Mouse (Mus musculus): ENCODE data around the gene Pprc1.

The Pprc1 gene

DNA sequence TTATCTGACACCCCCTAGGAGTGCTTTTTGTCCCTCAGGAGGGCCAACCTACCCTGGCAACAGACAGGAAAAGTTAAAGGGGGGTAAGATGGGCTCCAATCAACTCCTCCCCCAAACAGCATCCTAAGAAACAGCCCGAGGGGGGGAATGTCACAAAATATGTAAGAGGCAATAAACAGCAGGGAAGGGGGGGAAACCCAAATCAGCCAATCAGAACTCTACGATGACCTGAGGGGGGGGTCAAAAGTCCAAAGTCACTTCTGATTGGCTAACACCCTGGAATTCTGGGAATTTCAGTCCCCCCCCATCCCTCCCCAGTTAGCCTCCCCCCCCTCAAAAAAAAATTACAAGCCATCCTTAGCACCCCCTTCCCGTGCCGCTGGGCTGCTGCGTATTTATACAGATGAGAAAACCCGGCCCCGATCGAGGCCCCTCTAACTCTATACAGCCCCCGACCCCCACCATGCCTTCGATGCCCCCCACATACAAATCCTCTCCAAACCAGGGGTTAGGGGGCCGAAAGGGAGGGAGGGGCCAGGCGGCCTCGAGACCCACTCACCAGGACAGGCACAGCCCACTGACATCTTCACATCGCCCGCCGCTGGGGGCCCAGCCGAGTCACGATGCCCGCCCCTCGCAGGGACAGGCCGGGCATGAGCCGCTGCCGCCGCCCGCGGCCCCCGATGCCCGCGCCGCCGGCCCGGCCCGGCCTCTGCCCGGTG is at the start of gene Pprc1:
Pprc1 (plus strand) TSS at position 616 of the 722 bp plus-strand sequence.
- DNase-seq: peak; percentile 79

DNA sequence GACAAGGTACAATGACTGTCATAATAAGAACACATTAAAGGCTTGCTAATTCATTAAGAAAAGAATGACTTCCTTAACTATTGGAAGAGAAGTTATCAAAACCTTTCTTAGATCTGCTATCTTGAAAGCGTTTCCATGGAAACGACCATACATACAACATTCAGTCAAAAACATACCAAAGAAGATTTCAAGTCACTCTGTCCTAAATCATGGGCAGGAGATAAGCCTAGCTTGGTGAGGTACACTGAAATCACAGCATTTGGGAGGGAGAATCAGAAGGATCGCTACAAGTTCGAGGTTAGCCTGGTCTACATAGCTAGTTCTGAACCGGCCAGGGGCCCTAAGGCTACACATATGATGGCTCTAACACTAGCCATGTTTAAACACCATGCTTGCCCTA is 47.3 kb upstream of the Pprc1 start:
- DNase-seq: peak; percentile 18

DNA sequence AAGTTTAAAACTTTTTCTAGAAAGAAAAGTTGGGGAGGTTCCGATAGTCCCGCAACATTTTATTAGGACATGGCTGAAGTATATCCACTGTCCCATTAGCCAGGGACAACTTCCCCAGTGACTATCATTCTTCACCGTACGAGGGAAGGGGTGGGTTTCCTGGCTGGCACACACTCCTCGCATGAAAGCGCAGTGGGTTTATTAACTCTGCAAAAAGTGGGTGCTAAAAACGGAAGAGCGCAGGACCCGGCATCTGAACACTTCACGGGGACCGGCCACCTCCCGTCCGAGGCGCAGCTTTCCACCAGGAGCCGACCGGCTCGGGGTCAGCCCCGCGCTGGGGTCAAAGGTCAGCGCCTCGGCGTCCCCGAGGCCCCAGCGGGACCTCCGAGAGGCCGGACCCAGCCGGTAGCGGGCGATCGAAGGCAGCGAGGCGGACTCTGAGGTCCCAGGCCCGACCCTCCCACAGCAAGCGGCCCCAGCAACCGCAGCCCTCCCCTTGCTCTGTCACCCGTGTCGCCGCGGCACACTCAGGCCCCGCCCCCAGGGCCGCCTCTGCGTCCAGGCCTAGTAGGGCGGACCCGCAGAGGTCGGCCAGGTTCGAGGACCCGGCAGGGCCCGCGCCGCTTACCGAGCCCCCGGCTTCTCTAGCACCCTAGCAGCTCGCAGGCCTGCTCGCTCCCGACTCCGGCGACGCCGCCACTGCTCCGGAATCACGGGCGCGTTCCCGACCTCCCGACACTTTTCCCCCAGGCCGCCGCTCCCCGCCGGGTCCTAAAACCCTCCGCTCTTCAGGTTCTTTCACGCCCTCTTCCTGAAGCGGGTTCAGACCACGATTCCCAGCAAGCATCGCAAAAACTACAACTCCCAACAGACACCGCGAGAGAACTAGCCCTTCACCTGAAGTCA is 46.6 kb upstream of the Pprc1 start, which contains the start of gene Armh3:
Armh3 (minus strand) TSS at position 704 of the 909 bp plus-strand sequence.
- DNase-seq: peak; percentile 95

DNA sequence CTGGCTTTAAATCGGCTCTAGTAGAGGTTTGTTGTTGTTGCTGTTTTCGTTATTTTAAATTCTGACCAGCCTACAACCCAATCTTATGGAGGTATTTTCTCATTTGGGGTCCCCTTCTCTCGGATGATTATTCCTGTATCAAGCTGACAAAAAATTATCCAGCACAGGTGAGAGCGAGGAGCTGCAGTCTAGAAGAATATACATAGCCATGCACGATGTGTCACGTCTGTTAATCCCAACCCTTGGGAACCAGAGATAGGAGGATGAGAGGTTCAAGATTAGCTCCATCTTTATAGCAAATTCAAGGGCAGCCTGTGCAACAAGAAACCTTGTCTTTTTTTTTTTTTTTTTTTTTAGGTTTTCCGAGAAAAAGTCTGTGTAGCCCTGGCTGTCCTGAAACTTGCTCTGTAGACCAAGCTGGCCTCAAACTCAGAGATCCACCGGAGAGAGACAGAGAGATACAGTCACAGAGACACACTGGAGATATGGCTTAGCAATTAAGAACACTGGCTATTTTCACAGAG is 45.9 kb upstream of the Pprc1 start:
- DNase-seq: no peak

DNA sequence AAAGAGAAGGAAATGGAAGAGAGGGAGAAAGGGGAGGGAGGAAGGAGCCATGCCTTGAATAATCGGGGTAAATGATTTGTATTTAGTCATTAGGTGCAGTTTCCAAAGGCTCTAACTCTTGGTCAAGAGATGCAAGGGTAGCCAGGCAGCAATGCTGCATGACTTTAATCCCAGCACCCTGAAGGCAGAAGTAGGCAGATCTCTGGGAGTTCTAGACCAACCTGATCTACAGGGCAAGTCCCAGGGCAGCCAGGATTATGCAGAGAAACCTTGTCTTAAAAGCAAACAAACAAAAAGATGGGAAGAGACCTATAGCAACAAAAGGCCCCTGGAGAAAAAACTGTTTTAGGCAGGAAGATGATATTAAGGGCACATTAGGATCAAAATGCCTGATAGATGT is 45.3 kb upstream of the Pprc1 start:
- DNase-seq: no peak

DNA sequence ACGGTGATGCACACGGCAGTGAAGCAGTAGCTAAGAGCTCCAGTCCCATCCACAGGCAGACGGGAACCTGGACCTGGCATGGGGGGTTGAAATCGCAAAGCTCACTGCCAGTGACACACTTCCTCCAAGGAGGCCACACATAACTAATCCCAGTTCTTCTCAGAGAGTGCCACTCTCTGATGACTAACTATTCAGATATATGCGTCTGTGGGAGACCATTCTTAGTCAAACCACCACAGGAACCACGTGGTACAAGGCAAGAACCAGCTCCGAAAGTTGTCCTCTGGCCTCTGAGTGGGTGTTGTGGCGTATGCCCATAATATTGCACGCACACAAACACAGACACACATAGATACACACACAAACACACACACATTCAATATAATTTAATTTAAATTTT is 42.4 kb upstream of the Pprc1 start:
- no peak for DNase-seq

DNA sequence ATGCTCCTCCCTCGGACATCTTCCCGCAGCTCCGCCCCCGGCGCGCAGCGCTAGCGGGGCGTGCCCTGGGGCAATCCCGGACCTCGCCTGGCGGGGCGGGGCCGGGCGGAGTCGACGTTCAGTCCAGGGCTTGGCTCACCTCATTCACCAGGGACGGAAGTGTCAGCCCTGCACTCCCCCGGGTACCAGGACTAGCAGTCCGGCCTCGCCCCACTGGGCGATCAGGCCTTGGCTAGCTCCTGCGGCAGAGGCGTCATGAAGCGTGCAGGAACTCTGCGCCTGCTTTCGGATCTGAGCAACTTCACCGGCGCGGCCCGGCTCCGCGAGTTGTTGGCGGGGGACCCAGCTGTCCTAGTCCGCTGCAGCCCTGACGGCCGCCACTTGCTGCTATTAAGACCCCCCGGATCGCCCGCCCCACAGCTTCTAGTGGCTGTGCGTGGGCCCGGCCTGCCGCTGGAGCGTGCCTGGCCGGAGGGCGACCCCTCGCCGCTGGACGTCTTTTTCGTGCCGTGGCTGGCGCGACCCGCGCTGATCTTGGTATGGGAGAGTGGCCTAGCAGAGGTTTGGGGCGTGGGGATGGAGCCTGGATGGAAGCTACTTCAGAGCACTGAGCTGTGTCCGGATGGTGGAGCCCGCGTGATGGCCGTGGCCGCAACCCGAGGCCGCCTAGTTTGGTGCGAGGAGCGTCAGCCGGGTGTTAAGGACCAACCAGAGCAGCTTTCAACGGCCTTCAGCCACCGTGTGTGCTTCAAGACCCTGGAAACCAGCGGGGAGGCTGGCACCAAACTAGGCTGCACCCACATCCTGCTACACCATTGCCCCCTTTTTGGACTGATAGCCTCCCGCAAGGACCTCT is 41.1 kb upstream of the Pprc1 start, which contains the start of gene Hps6:
Hps6 (plus strand) TSS at position 138 of the 856 bp plus-strand sequence.
- peak; percentile 86 for DNase-seq

DNA sequence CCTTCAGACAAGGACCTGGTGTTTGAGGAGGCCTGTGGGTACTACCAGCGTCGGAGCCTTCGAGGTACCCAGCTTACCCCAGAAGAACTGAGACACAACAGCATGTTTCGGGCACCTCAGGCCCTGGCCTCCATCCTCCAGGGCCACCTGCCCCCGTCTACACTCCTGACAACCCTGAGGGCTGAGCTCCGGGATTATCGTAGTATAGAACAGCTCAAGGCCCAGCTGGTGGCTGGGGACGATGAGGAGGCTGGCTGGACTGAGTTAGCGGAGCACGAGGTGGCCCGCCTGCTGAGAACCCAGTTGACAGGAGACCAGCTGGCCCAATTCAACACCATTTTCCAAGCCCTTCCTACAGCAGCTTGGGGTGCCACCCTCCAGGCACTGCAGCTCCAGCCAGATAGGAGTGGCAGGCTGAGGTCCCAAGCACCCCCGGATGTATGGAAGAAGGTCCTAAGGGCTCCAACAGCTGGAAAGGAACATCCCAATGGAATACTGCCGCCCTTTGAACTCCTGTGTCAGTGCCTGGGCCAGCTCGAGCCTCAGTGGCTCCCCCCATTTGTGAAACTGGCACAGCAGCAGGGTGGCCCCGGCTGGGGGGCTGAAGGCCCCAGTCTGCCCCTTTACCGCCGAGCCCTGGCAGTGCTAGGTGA is 39.7 kb upstream of the Pprc1 start:
- no peak for DNase-seq

DNA sequence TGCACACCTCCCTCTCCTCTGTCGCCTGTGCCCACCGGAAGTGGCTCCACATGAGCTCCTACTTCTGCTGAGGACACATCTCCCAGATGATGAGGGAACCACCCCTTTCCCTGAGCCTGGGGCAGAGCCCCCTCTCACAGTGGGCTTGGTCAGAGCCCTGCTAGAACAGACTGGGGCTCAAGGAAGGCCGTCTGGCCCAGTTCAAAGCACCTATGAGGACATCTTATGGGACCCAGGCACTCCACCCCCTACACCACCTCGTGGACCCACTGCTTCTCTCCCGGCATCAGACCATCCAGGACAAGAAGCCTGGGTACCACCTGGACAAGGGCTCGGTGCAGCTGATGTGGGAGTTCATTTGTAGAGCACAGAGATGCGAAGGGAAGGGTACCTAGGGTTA is 39.0 kb upstream of the Pprc1 start:
- no peak for DNase-seq

DNA sequence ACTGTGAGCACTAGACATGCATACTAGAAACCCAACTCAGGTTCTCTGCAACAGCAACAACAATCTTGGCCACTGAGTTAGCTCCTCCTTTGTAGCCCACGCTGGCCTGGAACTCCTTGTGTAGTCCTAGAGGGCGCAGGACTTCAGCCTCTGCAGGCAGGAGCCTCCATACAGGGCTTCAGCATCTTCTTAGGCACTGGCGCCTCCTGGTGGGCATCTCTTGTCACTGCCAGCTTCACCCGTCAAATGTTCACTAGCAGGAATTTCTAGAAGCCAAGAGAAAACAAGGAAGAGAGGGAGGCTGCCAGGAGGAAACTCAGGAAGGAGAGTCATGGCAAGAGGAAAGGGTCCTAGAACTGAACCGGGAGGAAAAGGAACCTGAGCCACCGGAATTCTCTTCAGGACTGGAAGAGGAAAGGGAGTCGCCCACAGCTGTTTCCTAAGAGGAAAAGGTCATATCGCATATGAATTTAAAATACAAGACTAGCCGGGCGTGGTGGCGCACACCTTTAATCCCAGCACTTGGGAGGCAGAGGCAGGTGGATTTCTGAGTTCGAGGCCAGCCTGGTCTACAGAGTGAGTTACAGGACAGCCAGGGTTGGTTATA is 30.0 kb upstream of the Pprc1 start:
- peak; percentile 91 for DNase-seq

DNA sequence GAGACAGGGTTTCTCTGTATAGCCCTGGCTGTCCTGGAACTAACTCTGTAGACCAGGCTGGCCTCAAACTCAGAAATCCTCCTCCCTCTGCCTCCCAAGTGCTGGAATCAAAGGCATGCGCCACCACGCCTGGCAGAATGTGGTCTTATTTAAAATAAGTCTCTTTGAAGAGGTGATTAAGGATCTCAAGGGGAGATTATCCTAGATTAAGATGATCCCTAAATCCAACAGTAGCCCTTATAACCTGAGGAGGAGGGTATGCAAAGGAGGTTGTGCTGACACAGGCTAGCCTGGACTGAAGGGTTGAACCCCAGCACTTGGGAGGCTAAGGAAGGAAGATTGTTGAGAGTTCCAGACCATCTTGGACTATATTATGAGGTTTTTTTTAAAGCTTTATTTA is 28.7 kb upstream of the Pprc1 start:
- DNase-seq: no peak

DNA sequence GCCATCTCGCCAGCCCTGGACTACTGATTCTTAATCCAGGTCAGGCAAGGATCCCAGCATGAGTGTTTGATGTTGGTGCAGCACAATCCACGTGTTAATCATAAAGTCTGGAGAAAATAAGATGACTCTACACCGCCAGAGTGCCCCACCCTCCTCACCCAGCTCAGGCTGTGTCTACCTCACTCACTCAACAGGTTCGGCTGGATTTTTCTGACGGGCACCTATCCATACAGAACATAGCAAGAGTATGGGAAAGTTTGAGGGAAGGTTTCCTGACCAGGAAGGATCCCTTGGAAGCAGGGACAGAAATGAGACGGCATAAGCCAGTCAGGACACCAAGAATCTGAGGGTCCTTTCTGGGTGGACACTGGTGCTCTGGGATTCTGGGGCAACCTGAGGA is 19.7 kb upstream of the Pprc1 start:
- DNase-seq: no peak

DNA sequence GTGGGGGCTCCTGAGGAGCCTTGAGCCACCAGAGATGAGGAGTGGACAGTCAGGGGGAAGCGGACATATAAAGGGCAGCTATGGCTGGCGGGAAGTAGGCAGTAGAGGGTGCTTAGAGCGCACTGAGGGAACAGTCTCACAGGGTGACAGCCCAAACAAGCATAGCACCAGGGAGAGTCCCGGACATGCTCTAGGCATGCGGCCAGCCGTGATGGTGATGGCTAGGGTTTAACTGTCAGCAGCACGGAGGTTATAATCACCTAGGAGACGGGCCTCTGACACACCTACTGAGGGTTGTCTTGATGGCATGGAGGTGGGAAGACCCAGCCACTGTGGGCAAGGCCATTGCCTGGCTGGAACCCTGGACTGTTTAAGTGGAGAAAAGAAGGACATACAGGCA is 18.1 kb upstream of the Pprc1 start:
- no peak for DNase-seq

DNA sequence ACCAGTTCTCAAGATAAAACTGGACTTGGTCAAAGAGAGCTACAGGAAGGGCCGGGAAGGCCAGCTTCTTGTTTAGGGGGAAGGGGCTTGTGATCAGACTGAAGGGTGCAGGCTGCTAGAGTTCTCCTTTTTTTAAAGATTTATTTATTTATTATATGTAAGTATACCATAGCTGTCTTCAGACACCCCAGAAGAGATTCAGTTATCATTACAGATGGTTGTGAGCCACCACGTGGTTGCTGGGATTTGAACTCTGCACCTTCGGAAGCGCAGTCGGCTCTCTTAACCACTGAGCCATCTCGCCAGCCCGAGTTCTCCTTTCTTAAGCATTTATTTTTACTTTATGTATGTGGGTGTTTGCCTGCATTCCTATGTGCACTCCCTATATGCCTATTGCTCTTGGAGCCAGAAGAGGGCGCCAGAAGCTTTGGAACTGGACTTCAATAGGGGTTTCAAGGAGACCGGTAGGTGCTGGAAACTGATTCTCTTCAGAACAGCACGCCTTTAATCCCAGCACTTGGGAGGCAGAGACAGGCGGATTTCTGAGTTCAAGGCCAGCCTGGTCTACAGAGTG is 15.9 kb upstream of the Pprc1 start:
- DNase-seq: no peak

DNA sequence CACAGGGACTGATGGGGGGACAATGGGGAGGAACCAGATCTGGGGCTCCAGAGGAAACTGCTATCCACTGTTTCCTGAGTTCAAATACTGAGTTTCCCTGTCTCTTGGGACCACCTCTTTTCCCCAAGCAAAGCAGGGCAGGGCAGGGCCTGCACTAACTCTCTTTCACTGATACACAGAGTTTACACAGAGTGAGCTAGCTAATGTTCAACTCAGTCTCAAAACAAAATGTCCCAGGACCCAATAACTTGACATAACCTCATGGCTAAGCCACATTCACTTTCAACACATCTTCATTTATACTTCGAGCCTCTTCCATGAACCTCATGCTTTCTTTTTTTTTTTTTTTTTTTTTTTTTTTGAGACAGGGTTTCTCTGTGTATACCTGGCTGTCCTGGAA is 15.0 kb upstream of the Pprc1 start:
- no peak for DNase-seq

DNA sequence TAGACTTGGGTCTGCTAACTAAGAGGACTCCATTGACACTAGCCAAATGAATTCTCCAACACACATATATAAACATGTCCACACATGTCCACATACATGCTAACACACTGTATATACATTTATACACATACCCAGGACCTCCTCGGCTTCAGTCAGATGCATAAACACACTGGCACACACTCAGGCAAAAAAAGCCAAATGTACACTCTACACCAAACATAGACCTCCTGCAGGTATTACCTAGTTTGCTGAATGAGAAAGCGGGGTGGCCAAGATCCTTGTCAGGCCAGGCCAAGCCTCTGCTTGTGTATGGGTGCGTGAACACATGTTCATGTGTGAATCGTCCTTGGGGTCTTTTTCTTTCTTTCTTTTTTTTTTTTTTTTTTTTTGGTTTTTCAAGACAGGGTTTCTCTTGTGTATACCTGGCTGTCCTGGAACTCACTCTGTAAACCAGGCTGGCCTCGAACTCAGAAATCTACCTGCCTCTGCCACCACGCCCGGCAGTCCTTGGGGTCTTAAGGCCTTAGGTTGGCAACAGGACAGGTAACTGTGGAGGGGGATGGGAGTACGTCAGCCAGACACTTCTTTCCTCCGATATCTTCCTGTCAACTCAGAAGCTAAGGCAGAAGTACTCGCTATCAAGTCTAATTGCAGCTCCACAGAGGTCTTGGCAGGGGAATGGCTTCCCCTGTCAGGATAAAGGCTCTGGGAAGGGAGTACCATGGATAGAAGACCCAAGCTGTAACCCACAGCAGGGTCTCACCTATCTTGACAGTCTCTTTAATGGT is 14.3 kb upstream of the Pprc1 start:
- no peak for DNase-seq

DNA sequence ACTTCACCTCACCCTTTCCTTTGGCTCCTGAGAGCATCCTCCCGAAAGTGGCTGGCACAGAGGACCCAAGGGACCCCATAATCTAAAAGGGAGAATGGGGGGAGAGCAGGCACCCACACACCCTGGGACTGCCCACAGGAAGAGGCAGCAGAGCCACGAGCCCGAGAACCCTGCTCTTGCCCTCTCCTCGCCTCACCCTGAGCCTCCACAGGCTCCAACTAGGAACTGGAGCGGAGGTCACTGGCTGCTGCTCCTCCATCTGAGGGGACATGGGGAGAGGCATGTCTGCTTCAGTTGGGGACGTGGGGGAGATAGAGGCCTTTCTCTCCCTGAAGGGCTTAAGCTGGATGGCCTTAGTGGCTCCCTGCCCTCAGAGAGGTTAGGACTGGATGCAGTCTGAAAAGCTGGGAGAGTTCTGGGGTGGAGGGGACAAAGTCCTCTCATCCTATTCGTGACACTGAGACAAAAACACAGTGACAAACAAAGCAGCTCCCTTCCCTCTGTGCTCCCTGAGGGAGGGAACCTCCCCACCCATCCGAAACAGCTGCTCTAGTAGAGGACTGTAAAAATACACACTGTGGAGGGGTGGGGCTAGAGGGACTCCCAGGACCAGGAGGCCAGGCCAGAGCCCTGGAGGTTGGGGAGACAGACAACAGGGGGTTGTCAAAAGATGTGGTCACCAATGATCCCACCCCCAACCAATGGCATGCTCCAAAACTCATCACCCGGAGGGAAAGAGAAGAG is 12.8 kb upstream of the Pprc1 start:
- no peak for DNase-seq

DNA sequence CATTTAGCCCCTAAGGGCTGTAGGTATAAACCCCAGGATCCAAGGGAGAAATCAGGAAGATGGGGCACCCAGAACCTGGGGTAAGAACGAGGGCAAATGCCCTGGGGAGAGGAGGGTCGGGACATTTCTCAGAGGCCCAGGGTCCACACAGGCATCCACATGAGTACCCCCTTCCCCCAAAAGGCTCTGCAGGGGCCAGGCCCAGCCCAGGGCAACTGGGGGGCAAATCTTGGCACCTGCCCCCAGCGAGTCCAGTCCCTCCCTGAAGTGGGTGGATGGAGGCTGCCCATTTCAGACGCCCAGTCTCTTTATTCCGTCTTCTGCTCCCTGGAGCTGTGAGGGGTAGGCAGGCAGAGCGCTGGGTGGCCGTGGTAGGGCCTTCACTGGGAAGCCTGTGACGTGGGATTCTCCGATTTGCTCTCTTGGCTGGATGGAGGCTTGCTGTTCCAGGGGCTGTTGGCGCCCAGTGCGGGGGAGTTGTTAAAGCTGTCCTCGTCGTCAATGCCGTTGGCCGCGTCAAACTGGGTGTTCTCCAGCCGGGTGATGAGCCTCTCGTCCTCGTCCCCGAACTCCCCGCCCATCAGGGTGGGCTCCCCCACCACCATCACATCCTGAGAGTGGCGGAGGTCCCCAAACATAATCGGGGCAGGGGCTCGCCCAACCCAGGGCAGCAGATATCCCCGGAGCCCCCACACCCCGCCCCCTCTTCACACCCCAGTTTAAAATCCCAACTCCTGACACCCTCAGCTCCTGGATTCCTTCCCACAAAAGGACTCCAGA is 11.8 kb upstream of the Pprc1 start:
- DNase-seq: no peak

DNA sequence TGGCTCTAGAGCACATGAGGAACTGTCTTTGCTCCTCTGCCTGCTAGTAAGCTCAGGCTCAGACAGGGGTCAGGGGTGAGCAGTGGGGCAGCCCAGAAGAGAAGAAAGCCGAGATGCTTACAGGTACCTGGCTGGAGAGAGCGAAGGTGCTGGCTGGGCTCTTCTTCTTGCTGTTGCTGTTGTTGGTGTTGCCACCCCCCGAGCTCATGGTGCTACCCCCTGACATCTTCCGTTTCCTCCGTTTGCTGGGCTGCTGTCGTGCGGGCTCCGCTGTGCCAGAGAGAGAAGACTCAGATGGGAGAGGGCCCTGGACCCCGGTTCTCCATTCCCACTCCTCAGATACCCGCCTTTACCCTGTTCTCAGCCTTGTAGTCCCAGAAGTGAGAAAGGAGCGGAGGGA is 10.8 kb upstream of the Pprc1 start:
- DNase-seq: no peak

All from embryo, embryonic 11 days (tissue).